9 mouse cellular contexts compared by ENCODE assay signal in the genomic region with DNA sequence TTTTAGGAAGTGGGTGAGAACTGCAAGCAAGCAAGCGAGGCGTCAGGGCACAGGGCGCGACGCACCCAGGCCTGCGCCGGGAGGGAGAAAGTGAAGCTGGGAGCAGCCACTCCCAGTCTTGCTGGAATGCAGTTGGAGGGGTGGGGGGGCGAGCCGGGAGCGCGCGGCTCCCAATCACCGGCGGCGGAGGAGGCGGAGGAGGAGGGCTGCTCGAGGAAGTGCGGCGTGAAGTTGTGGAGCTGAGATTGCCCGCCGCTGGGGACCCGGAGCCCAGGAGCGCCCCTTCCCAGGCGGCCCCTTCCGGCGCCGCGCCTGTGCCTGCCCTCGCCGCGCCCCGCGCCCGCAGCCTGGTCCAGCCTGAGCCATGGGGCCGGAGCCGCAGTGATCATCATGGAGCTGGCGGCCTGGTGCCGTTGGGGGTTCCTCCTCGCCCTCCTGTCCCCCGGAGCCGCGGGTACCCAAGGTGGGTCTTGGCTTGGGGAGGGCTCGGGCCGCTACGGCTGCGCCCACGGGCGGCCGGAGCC. TPM values are rescaled to one million over a fixed set of nuclear protein-coding genes. Genes with fewer than 3 reads are reported as not detected.
A peak's percentile ranks its signal among the peaks of the same experiment; 100 is the strongest.
DNase-seq lines count a peak whose midpoint lies in the region; ATAC-seq and TF ChIP-seq lines count a peak whose summit lies in the region.
"Had no signal": no experiment of that assay in that cellular context is flagged by ENCODE, and none has a peak within 500 bp of the region (broad histone marks: within the 10 kb centered on the region; RNA-seq: fewer than 3 reads in every experiment).

A gene (plus strand): TSS at position 198 of the 524 bp plus-strand sequence.

- peak within 1 kb of the TSS; percentile 93 for H3K4me3 ChIP-seq in lung, embryonic 16.5 days (ENCODE audit: low read length)
- peak within 1 kb of the TSS; percentile 98 for H3K4me3 ChIP-seq in small intestine, adult 2 months (ENCODE audit: low read depth, low read length)

- peak; percentile 41; the same call in 1 of the 2 replicates for ATAC-seq in frontal cortex, adult (ENCODE audit: low TSS enrichment)
- peak; percentile 92 for ATAC-seq in lung, embryonic 16.5 days (ENCODE audit: low read depth)

- peak within 1 kb of the TSS; percentile 97 for H3K9ac ChIP-seq in lung, embryonic 16.5 days (ENCODE audit: low read length)

- H3K4me1 ChIP-seq in lung, embryonic 16.5 days (replicated peaks; ENCODE audit: control insufficient read depth, insufficient read depth, low read length): peaks cover 35% of the 10 kb centered on the region
- peaks cover 29% of the 10 kb centered on the region for H3K4me1 ChIP-seq in small intestine, adult 2 months (ENCODE audit: control insufficient read depth, insufficient read depth, insufficient read length, low read length)

- H3K9me3 ChIP-seq in lung, embryonic 16.5 days (ENCODE audit: control insufficient read depth, low read length): no peaks in the 10 kb centered on the region
- H3K9me3 ChIP-seq: G1E had no signal

- H3K27ac ChIP-seq in lung, embryonic 16.5 days (ENCODE audit: low read length): peak within 1 kb of the TSS; percentile 98
- peak within 1 kb of the TSS; percentile 85 for H3K27ac ChIP-seq in small intestine, adult 2 months (ENCODE audit: insufficient read depth, low read depth, low read length)

- no peaks in the 10 kb centered on the region for H3K36me3 ChIP-seq in lung, embryonic 16.5 days (ENCODE audit: control insufficient read depth, insufficient read depth, low read length)
- no peaks in the 10 kb centered on the region; the same call in 1 of the 2 replicates for H3K36me3 ChIP-seq in small intestine, adult 2 months (ENCODE audit: control insufficient read depth, insufficient read depth, low read length)
- H3K36me3 ChIP-seq: G1E had no signal

- DNase-seq in frontal cortex, postnatal 14 days (ENCODE audit: low spot score in 2 of 2): no peak
- DNase-seq in embryo, embryonic 11.5 days (ENCODE audit: low read depth, low spot score): peak; percentile 67
- peak; percentile 59 for DNase-seq in heart, adult 8-10 months (ENCODE audit: low spot score)
- peak; percentile 77 to 83 for DNase-seq in kidney, adult 8-10 months
- no peak for DNase-seq in cerebellum, postnatal 36 days

- under 1% methylated on average over 42 of the region's 49 CpGs for WGBS in lung, embryonic 16.5 days
- under 1% methylated on average over 49 of the region's 49 CpGs for WGBS in small intestine, adult 2 months

- H3K27me3 ChIP-seq in lung, embryonic 16.5 days (ENCODE audit: control insufficient read depth, insufficient read depth, low read depth, low read length): no peaks in the 10 kb centered on the region
- H3K27me3 ChIP-seq in small intestine, adult 2 months (ENCODE audit: control insufficient read depth, insufficient read depth, low read length): no peaks in the 10 kb centered on the region

- H3K4me2 ChIP-seq in lung, embryonic 16.5 days (ENCODE audit: low read depth, low read length): peak within 1 kb of the TSS; percentile 78

- TF ChIP-seq CTCF in small intestine, adult 2 months (IDR thresholded peaks at IDR 0.05; ENCODE audit: extremely low read depth, insufficient read length, insufficient replicate concordance, low read depth, low read length): no peak

- TF ChIP-seq POLR2A in small intestine, adult 2 months (IDR thresholded peaks at IDR 0.05; ENCODE audit: low read depth, low read length): peak; percentile 85

RNA-seq across cellular contexts. Expression of the gene that starts here (rescaled TPM):
- 1 to 10 TPM; 5.4 to 9.1 (median 8.0) TPM for total RNA-seq in heart, adult 8-10 months (2022)
- 39.3 and 41.4 TPM in 2 replicates for polyA plus RNA-seq in lung, embryonic 16.5 days (2015; fragmentation: Nextera tagmentation; extraction: Ambion mirVana)
- polyA plus RNA-seq in small intestine, adult 2 months (2012; rRNA removed): 40.2 and 105 TPM in 2 replicates
- polyA plus RNA-seq: G1E had no signal

Comparison
In these comparisons a context has a peak if more than half of its experiments do, and no peak if none do; other contexts are left out.
1. DNase-seq: peak in embryo, embryonic 11.5 days (single experiment), heart, adult 8-10 months (single experiment) and kidney, adult 8-10 months (2 of 2); none in frontal cortex, postnatal 14 days (0 of 2) and cerebellum, postnatal 36 days (0 of 2).